Mouse (Mus musculus) liver, postnatal 0 days (tissue): ENCODE data around the gene St8sia1.

ENCODE experiments used
- CTCF ChIP-seq: sonication (generic); IDR thresholded peaks from 2 replicates; pipeline ENCODE4 v1.5.1; 2016; ENCODE audit warnings: antibody characterized with exemption, low read depth
- EP300 ChIP-seq: IDR thresholded peaks from 2 replicates; pipeline ENCODE4 v1.6.1; 2016; ENCODE audit warnings: antibody characterized with exemption, low read depth, mild to moderate bottlenecking

- TF ChIP-seq CTCF (no peak), EP300 (no peak)
Observed at GRCm38 (mm10) chr6:142873795-142874563, 90.3 kb downstream of the St8sia1 start.
